Mouse (Mus musculus) splenic B cell, adult 2 months (primary cell): ENCODE measurements around the gene AU015836.

ENCODE experiments used
- DNase-seq: peaks from one replicate; pipeline ENCODE4 v3.0.0-alpha.2; 2011; ENCODE audit warnings: low read depth, low spot score
- H3K27me3 ChIP-seq: 2 replicates; pipeline ENCODE4 v1.6.1; 2012; ENCODE audit warnings: mild to moderate bottlenecking, low read length, moderate library complexity, mixed read lengths; ENCODE audit not compliant: control insufficient read depth, poor library complexity, insufficient read depth, severe bottlenecking
- H3K36me3 ChIP-seq: 2 replicates; pipeline ENCODE4 v1.6.1; 2012; ENCODE audit warnings: mild to moderate bottlenecking, low read length, moderate library complexity, mixed read lengths; ENCODE audit not compliant: control insufficient read depth, poor library complexity, insufficient read depth, severe bottlenecking

The AU015836 gene

GRCm38 (mm10) chrX:94022264-94022874 is 53.9 kb downstream of the AU015836 start:
- H3K27me3 ChIP-seq: no peaks in the 10 kb centered on the region
- H3K36me3 ChIP-seq: no peaks in the 10 kb centered on the region
- no peak for DNase-seq
